Mouse (Mus musculus): ENCODE data around the gene Prx.
A peak's percentile ranks its signal among the peaks of the same experiment; 100 is the strongest.

Prx gene

DNA sequence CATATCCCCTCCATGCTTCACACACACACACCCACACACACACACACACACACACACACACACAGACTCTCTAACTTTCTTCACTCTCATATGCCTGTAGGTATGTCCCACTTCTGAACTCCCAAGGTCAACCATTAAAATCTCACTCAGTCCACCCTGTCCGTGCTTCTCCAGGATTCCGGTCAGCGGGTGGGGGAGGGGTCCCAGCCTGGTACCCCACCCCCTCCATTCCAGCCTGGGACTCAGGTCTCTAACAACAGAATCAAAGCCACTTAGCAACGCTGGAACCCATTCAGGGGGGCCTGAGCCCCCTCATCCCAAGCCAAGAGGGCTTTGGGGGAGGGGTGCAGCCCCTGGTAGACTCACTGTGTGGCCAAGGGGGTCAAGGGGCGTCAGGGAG is 23.8 kb downstream of the Prx start, which contains the start of gene Hipk4:
TSS of gene Hipk4 (plus strand) at position 301 of the 400 bp plus-strand sequence.
- DNase-seq (ENCODE audit: low spot score), result no peak

DNA sequence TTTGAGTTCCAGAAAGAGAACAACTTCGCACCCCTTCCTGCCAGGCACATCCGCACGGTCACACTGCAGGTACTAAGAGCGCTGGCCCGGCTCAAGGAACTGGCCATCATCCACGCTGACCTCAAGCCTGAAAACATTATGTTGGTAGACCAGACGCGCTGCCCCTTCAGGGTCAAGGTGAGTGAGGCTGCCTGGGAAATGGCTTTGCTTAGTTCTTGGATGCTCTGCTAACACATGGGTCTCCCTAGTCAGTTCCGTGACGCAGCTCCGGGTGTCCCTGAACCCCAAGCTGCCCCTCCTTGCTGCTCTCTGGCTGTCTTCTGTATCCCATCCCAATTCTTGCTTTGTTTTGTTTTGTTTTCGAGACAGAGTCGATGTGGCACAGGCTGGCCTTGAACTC is 24.7 kb downstream of the Prx start:
- DNase-seq (ENCODE audit: low spot score), result no peak

DNA sequence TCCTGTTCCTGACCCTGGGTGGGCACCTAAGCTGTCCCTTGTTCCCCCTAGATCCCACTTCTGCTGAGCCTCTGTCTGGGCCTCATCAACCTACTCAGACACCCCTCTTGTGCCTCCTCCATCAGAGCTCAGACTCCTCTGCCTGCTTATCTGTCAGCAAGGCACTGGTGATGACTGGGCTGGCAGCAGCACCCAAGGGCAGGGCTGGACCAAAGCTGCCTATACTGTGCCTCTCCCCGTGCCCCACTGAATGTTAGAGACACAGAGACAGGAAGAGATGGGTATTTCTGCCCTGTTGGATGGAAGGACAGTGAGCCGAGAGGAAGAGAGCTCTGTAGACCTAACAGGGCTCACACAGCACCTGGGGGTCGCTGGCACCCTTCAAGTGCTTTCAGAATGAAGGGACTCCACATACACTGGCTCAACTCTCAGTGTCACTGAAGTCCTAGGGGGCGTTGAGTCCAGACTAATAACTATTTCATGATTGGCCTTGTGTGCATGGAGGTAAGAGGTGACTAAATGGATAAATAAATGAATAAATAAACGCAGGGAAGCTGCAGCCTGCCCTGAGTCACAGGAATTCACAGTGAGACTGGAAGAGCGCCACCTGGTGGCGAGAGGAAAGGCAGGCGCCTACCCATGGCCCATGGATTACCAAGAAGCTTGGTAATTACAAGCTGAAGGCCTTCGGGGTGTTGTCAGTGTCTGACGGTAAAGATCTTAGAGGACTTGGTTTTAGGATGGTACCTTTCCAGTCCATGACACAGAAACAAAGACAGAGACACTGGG is 27.1 kb downstream of the Prx start:
- DNase-seq (ENCODE audit: low spot score), result peak; percentile 74

DNA sequence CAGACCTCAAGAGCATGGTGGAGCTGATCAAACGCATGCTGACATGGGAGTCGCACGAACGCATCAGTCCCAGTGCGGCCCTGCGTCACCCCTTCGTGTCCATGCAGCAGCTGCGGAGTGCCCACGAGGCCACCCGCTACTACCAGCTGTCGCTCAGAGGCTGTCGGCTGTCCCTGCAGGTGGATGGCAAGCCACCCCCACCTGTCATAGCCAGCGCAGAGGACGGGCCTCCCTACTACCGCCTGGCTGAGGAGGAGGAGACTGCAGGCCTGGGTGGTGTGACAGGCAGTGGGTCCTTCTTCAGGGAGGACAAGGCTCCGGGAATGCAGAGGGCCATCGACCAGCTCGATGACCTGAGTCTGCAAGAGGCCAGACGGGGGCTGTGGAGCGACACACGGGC is 29.9 kb downstream of the Prx start:
- DNase-seq (ENCODE audit: low spot score), result no peak

DNA sequence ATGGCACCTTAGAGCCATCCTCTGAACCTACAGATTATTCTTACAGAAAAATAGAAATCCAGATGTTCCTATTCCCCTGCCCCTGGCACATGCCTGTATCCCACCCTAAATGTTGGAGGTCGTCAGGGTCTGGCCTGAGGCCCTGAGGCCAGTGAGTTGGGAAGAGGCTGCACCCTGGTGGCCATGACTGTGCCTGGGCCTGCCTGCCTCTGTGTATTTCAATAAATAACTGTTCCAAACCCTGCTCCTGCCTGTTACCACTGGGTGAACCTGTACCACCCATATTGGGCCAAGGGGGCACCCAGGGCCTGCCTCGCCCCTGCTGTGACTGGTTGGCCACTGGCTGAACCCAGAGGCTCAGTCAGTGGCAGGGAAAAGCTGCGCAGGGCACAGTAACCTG is 31.8 kb downstream of the Prx start:
- no peak for DNase-seq (ENCODE audit: low spot score)

DNA sequence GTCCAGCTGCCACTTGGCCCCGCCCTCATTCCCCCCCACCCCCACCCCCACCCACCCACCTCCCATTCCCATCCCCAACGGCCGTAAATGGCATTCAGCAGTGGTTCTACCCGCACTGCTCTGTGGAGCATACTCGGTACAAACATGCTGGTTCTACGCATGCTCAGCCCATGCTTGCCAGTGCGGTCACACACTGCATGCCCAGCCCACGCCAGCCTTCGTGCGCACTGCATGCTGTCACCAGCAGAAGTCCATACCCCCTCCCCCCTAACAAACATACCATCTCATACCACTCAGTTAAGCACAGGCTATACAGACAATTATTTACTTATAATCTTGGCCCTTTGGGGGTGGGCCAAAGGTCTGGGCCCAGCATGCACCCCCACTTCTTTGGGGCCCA is 32.6 kb downstream of the Prx start:
- DNase-seq (ENCODE audit: low spot score), result no peak

DNA sequence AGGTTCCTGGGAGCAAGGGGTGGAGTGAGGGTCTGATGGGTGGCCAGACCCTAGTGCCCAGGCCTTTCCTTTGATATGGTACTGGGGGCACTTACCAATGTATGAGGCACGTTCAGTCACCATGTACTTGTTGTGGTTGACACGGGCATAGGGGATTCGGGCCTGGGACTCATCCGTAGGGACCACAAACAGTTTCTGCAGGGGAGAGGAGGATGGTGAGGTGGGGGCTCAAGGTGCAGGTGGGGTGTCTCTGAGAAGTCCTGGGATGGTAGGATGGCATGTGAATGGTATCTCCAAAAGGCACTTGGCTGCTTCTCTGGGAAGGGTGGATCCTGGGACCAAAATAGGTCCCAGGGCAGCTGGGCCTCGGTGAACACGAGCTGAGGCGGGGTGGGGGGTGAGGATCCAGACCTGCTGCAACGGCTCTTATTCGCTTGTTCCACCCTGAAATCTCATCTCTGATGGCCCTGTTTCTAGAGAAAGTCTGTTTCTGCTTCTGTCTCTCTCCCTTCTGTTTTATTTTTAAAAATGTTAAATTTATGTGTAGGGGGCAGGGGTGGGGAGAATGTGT is 33.4 kb downstream of the Prx start:
- no peak for DNase-seq (ENCODE audit: low spot score)

DNA sequence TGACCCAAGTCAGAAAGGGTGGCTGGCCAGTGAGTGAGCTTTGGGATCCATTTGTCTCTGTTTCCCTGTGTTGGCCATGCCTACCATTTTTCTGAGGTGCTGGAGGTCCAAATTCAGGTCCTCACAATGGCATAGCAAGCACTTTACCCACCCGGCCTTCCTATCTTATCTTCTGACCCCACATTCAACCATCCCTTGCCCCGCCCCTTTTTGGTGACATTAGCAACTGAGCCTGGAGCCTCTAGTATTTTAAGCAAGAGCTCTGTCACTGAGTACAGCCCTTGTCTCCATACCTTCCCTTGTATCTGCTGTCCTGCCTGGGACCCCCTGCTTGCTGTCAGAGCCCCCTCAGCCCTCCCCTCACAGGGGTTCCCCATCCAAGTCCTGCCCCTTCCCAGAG is 36.3 kb downstream of the Prx start:
- no peak for DNase-seq (ENCODE audit: low spot score)

DNA sequence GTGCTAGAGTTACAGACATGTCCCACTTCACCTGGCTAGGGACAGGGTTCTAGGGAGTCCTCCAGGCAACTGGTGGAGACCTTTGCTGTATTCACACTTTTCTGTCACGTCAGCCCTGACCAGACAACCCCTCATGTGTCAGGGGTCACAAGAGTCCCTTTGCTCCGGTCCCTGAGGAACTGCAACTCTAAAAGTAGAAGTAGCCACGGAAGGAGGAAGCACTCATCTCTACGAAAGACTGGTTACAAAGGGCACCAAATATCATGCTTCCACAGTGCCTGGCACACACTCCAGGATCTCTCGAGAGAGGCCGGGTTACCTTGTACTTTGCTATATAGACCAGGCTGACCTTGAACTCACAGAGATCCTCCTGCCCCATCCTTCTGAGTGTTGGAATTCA is 37.5 kb downstream of the Prx start:
- DNase-seq (ENCODE audit: low spot score), result no peak

DNA sequence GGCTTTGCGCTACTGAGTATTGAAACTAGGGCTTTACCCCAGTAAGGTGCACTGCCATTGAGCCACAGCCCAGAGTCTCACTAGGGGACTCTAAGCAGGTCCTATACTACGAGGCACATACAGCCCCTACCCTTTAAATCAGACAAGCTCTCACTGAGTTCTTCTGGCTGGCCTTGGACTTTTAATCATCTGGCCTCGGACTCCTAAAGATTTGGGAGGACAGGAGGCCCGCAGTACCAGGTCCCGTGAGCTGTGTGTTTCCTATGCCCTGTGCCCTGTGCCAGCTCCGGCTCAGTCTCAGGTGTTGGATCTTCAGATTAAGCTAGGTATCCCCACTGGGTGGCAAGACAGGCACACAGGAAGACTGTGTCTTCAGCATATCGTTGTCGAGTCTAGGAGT is 38.9 kb downstream of the Prx start:
- no peak for DNase-seq (ENCODE audit: low spot score)

DNA sequence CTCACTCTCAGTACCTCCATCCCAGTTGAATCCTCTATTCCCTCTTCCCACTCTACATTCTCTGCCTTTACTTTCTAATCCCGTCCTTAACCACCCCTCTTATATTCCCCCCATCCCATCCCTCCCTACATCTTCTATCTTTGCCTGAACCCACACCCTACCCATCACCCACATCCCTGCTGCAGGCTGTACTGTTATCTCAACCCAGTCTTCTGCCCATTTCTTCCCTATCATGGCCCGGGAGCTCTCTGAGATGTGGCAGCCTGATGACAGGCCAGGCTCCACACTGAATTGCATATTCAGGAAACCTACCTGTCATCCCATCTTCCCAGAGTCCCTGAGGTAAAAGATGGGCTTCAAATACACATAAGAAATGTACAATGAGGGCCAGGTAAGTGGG is 39.7 kb downstream of the Prx start:
- no peak for DNase-seq (ENCODE audit: low spot score)

DNA sequence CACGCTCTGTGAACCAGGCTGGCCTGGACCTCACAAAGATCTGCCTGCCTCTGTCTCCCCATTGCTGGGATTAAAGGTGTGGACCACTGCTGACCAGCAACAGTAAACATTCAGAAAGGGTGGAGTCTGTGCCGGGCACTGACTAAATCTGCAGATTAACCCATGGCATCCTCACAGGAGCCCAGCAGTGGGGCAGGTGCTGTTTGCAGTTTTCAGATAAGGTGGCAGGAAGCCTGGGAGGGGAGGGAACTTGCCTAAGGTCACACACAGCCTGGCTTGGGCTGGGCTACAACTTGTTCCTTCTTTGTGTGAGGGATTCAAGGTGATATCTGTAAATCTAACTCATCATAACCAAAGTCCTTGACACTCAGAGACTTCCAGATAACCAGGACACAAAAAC is 41.4 kb downstream of the Prx start:
- DNase-seq (ENCODE audit: low spot score), result no peak

DNA sequence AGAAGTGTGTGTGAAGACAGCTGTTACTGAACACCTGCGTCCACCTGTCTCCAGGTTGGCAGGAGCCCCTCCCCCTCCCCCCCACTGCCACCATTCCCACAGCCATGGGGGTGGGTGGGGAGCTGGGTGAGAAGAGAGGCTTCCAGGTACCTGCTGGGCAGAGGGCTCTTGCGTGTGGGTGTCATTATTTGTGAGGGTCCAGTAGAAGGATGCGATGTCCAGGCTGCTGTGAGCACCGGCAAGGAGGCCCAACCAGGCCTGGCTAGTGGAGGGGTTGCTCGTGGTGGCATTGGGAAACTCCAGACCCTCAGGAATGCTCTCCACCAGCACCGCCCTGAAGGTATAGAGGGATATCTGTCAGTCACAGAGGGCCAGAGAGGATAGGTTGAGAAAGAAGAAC is 41.8 kb downstream of the Prx start:
- no peak for DNase-seq (ENCODE audit: low spot score)

DNA sequence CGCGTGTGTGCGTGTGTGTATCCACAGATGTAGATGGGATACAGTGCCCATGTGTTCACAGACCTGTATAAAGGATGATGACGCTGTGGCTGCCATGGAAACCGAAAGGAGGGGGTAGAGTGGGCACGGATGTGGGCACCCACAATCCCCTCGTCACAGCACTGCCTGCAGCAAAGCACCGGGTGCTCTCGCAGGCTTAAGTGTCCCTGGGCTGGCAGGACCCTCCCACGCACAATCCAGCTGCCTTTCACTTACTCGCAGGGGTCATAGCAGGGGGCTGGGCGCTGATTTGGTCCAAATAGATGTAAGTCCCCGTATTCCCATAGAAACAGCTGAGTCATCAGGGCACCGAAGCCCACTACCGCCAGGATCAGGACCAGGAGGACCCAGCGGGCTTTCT is 42.3 kb downstream of the Prx start:
- DNase-seq (ENCODE audit: low spot score), result peak; percentile 54

DNA sequence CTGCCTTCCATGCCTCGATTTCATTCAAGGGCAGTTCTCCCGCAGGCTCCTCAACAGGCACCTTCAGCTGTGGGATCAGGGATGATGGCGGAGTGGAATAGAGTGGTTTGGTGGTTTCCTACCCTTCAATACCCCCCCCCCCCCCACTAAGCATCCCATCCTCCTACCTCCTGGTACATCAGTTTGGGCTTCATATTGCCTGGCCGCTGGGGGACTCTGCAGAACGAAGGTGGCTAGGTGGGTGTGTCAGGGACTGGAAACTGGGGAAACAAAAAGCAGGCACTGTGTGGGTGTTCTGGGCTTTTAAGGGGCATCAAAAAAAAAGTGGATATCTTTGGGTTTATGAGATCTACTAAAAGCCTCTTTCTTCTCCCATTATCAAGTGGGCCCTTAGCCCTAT is 42.8 kb downstream of the Prx start:
- no peak for DNase-seq (ENCODE audit: low spot score)

DNA sequence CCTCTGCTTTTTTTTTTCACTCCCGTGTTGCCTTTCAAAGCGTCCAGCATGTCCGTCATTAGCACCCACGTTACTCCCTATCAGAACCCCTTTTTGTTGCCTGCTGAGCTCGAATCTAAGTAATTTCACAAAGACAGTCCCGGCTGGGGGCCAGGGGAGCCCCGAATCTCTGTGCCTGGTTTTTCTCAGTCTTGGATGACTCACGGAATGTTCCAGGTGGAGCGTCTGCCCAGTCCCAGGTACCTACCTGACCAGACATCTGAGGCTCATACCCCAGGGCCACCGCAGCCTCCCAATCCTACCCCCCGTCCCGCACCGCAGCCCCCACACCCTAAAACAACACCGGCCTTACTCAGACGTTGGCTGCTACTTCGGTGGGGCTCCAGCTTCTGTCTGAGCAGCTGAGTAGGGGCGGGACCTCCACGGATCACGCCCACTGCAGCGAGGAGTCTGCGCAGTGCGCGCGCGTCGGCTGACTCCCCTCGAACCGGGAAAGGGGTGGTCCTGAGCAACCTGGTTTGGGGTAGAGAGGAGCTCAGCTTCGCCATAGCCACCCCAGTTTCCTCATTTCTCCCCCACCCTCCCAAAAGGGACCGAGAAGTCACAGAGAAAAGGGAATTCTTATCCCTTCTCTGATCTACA is 43.4 kb downstream of the Prx start:
- peak; percentile 82 for DNase-seq (ENCODE audit: low spot score)

DNA sequence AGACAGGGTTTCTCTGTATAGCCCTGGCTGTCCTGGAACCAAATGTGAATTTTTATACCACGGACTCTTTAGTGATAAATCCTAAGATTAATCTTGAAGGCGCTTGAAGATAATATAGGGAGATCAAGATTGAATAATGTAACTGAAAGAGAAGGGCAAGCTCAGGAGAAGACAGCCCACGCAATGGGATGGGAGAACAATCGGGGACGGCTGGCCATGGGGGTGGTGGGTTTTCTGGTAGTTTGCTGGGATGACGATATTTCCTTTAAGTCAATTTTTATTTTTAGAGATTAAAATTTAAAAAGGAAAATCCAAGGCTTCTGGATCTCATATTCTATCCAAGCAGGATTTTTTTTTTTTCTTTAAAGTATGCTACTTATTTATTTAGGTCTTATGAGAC is 43.9 kb downstream of the Prx start:
- no peak for DNase-seq (ENCODE audit: low spot score)

DNA sequence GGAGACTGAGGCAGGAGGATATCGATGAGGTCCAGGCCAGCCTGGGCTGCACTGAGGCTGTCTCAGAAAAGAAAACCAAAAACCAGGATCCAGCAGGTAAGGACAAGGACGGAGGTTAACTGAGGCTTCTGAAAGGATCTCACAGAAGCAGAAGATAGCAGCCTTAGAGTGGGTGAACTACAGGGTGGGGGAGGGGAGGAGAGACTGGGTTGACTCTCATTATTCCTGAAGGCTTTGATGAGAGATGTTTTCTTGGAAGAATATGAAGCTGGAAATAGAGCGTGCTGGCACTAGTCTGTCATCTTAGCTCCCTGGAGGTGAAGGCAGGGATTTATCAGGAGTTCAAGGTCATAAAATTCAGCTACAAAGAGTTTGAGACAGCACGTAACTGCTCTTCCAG is 44.7 kb downstream of the Prx start:
- no peak for DNase-seq (ENCODE audit: low spot score)

DNA sequence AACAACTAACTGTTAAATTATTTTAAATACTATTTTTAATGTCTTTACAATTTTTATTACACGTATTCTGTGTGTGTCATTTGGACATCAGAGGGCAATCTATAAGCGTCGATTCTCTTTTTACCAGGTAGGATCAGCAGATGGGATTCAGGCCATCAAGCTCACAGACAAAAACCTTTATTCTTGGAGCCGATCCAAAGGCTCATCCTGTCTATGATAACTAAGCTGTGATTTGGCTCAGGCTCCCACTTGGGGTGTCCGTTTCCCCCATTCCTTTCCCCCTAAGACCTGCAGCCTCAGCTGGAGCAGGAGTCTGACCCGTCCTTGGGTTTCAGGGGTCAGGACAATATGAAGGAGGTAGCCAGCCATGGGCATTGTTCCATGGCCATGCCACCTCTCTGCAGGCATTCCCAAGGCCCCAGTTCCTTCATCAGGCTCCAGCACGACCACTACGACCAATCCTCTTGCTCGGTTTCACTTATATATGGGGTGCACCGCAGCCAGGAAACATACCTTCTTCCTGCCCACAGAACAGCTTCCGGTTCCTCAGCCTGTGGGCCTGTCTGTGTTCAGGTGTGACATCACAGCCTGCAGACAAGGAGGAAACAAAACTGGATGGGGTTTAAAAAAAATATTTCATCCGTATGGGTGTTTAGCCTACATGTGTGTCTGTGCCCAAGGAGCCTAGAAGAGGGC is 45.7 kb downstream of the Prx start:
- peak; percentile 54 for DNase-seq (ENCODE audit: low spot score)

DNA sequence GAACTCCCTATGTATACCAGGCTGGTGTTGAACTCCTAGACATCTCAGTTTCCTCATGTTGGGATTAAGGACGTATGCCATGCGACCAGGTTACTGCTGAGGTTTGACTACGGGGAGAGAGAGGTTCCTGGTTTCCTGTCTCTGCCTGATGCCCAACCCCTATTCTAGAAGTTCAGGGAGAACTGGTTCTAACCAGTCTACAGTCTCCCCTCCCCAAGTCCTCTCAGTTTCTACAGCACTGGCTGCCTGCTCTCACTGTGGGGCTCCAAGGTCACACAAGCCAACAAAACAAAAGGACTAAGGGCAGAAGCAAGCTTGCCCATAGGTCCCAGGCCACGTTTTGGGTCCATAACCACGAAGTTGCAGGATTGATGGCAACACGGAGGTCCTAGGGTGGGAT is 50.5 kb downstream of the Prx start:
- DNase-seq (ENCODE audit: low spot score), result no peak

DNA sequence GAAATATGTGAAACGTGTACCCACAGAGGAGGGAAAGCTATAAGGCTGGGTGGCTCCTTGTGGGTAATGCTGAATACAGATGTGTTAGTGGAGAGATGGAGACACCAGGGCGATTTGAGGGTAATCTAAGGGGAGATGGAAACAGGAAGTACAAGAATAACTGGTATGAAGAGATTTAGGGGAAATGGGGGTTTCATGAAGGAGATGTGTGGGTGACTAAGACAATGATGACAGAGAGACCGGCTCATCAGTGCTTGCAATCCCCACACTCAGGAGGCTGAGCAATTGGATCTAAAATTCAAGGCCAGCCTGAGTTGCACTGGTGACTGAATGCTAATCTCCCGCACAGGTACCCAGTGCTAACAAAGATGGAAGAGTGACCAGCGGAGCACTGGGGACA is 52.9 kb downstream of the Prx start:
- no peak for DNase-seq (ENCODE audit: low spot score)

DNA sequence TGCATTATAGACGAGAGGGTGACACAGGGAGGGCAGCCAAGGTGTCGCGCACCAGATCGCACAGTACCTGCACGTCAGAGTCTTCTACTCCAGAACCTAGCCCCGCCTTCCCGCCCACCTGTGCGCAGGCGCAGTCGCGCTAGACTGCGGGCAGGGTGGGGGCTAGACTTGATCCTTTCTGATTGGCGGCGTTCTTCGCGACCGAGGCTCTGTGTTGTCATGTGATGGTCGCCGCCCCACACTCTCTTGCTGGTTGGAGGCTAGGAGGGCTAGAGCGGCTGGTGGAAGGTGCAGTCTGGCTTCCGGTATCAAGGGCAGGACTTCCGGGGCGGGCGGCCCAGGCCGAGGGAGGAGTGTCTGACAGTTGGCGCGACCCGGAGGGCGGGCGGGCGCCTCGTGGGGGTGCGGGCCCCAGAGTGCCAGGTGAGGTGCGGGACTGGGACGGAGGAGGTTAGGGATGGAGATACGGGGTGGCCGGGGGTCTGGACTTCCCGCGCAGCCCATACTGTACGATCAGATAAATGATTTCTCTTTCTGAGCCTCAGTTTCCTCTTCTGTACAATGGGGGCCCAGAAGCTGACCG is 53.9 kb downstream of the Prx start, which contains the start of the genes Pld3 and 2310022A10Rik:
TSS of gene Pld3 (minus strand) at position 288 of the 583 bp plus-strand sequence.
TSS of gene 2310022A10Rik (plus strand) at position 303 of the 583 bp plus-strand sequence.
- peak; percentile 99 for DNase-seq (ENCODE audit: low spot score)

Measured in lung, postnatal 25 days (tissue).